Mouse (Mus musculus) forebrain, embryonic 15.5 days (tissue): ENCODE data around the gene Mknk2. TPM values are rescaled to one million over a fixed set of nuclear protein-coding genes. Genes with fewer than 3 reads are reported as not detected.

Experiments used
- ATAC-seq: fragments of 200-750 bp; cut with Nextera tagmentation; replicated peaks from 2 replicates; pipeline ENCODE4 v1.8.0; 2017; ENCODE audit warnings: mild to moderate bottlenecking, moderate TSS enrichment, moderate library complexity
- H3K27ac ChIP-seq: fragments of 300-500 bp; sonication (generic); replicated peaks from 2 replicates; pipeline ENCODE4 v1.5.1; 2015; ENCODE audit warnings: mild to moderate bottlenecking, inconsistent platforms
- H3K27me3 ChIP-seq: fragments of 300-500 bp; sonication (generic); 2 replicates; pipeline ENCODE4 v1.6.1; 2015; ENCODE audit warnings: inconsistent platforms
- H3K36me3 ChIP-seq: fragments of 300-500 bp; sonication (generic); 2 replicates; pipeline ENCODE4 v1.6.1; 2015; ENCODE audit warnings: mild to moderate bottlenecking, inconsistent platforms
- H3K4me1 ChIP-seq: fragments of 300-500 bp; sonication (generic); 2 replicates; pipeline ENCODE4 v1.6.1; 2015; ENCODE audit warnings: inconsistent platforms
- H3K4me2 ChIP-seq: fragments of 300-500 bp; sonication (generic); replicated peaks from 2 replicates; pipeline ENCODE4 v1.6.1; 2015; ENCODE audit warnings: mild to moderate bottlenecking, inconsistent platforms
- H3K4me3 ChIP-seq: fragments of 300-500 bp; sonication (generic); 2 replicates; pipeline ENCODE4 v1.5.1; 2015; ENCODE audit warnings: mild to moderate bottlenecking, inconsistent platforms
- H3K9ac ChIP-seq: fragments of 300-500 bp; sonication (generic); replicated peaks from 2 replicates; pipeline ENCODE4 v1.6.1; 2015; ENCODE audit warnings: mild to moderate bottlenecking, inconsistent platforms
- H3K9me3 ChIP-seq: fragments of 300-500 bp; sonication (generic); 2 replicates; pipeline ENCODE4 v1.6.1; 2016; ENCODE audit warnings: inconsistent platforms
- WGBS: fragments of 180-500 bp; shearing (Covaris S2); methylation state at CpG from one replicate; pipeline ENCODE4 v1.1.7; 2015; ENCODE audit warnings: mixed read lengths; 5-methylcytosine and 5-hydroxymethylcytosine counted together
- polyA plus RNA-seq: library from polyadenylated mRNA; unstranded; fragments of >200 nt; fragmentation: Nextera tagmentation; extraction: Ambion mirVana; gene quantifications from 2 replicates; pipeline ENCODE4 v1.2.1, GENCODE M21; 2015

Gene Mknk2
- polyA plus RNA-seq, 1 experiment from 2014 or later = 60.9 TPM

DNA sequence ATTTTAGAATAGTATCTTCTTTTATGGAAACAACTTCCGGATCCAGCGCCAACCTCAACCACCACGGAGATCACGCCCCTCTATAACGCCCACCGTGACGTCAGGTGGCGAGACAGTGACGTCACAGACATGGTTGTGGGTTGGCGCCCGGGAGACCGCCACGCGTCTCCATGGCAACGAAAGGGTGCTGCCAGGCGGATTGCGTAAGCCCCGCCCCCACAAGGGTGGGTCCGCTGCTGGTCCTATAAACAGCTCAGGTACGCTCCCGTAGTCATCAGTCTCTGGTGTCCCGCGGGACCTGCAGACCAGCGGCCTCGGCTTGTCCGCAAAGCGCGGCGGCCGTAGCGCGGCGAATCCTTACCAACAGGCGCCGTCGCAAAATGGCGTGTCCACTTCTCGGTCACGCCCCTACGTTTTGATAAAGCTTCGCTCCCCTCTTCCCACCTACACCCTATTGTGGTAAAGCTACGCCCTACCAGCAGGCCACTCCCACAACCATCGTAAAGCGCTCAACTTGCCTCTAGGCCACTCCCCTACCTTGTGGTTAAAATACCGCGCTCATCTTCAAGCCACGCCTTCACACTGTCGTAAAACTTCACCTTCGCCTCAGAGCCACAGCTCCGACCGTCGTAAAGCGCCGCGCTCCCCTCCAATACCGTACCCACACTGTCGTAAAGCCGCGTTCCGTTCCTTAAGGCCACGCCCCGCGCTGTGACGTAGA is 55.8 kb downstream of the Mknk2 start:
- Histone ChIP-seq H3K4me1 (peaks cover 29% of the 10 kb centered on the region), H3K27ac (peak overlapping the region; percentile 100), H3K4me3 (peak overlapping the region; percentile 84), H3K9me3 (no peaks in the 10 kb centered on the region), H3K4me2 (peak overlapping the region; percentile 63), H3K9ac (peak overlapping the region; percentile 55), H3K27me3 (no peaks in the 10 kb centered on the region), H3K36me3 (no peaks in the 10 kb centered on the region)
- under 1% methylated on average over 64 of the region's 64 CpGs for WGBS
- peak; percentile 96 for ATAC-seq

DNA sequence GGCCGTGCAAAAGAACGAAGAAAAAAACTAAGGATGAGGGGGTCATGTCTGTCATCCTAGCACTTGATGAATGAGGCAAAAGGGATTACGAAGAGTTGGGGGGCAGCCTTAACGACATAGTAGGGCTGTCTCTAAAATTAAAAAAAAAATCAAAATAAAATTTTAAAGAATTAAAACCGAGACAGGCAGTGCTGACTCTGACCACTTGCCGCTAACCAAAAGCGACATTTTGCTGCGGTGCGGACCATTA is 56.3 kb downstream of the Mknk2 start:
- Histone ChIP-seq H3K27me3 (no peaks in the 10 kb centered on the region), H3K36me3 (no peaks in the 10 kb centered on the region), H3K9ac (peak overlapping the region; percentile 55), H3K9me3 (no peaks in the 10 kb centered on the region), H3K4me3 (peak overlapping the region; percentile 84), H3K27ac (peak overlapping the region; percentile 100), H3K4me1 (peaks cover 29% of the 10 kb centered on the region), H3K4me2 (peak overlapping the region; percentile 63)
- ATAC-seq = peak; percentile 0; the same call in 1 of the 2 replicates
- 3% methylated on average over 9 of the region's 9 CpGs for WGBS

- Histone ChIP-seq H3K36me3 (peaks cover 2% of the 10 kb centered on the region; the same call in 1 of the 2 replicates), H3K27ac (peak overlapping the region; percentile 100), H3K9me3 (no peaks in the 10 kb centered on the region), H3K4me3 (peak overlapping the region; percentile 84), H3K9ac (peak overlapping the region; percentile 55), H3K27me3 (no peaks in the 10 kb centered on the region), H3K4me2 (peak overlapping the region; percentile 63), H3K4me1 (peaks cover 29% of the 10 kb centered on the region)
- no peak for ATAC-seq
- whole genome bisulfite sequencing = 54% methylated on average over 16 of the region's 16 CpGs
These were observed 56.9 kb downstream of the Mknk2 start for GRCm38 (mm10) chr10:80620796-80621689.

GRCm38 (mm10) chr10:80620365-80620764 is 57.5 kb downstream of the Mknk2 start:
- ATAC-seq = no peak
- WGBS = 85% methylated on average over 9 of the region's 9 CpGs
- Histone ChIP-seq H3K4me3 (no peak overlapping the region), H3K9me3 (no peaks in the 10 kb centered on the region), H3K4me1 (peaks cover 29% of the 10 kb centered on the region), H3K27me3 (no peaks in the 10 kb centered on the region), H3K27ac (no peak overlapping the region), H3K4me2 (no peak overlapping the region), H3K36me3 (peaks cover 9% of the 10 kb centered on the region), H3K9ac (no peak overlapping the region)

GRCm38 (mm10) chr10:80619465-80620244 is 58.3 kb downstream of the Mknk2 start:
- Histone ChIP-seq H3K4me3 (no peak overlapping the region), H3K9ac (no peak overlapping the region), H3K4me2 (no peak overlapping the region), H3K36me3 (peaks cover 16% of the 10 kb centered on the region), H3K27me3 (no peaks in the 10 kb centered on the region), H3K9me3 (no peaks in the 10 kb centered on the region), H3K27ac (no peak overlapping the region), H3K4me1 (peaks cover 24% of the 10 kb centered on the region)
- no peak for ATAC-seq
- 39% methylated on average over 8 of the region's 8 CpGs for WGBS

- H3K9ac ChIP-seq = no peak overlapping the region
- no peaks in the 10 kb centered on the region for H3K9me3 ChIP-seq
- WGBS = 81% methylated on average over 9 of the region's 9 CpGs
- H3K27ac ChIP-seq = no peak overlapping the region
- no peak overlapping the region for H3K4me3 ChIP-seq
- no peak for ATAC-seq
- no peak overlapping the region for H3K4me2 ChIP-seq
- peaks cover 26% of the 10 kb centered on the region for H3K36me3 ChIP-seq
- H3K27me3 ChIP-seq = no peaks in the 10 kb centered on the region
- H3K4me1 ChIP-seq = peaks cover 9% of the 10 kb centered on the region
These were observed 59.7 kb downstream of the Mknk2 start for GRCm38 (mm10) chr10:80618181-80618580.

Other genes with a start within 250 kb of the Mknk2 start
- gene Tcf3, start 244.5 kb downstream of the Mknk2 start, polyA plus RNA-seq = 85.2 and 89.6 TPM in 2 replicates
- 0.23 and 0.61 TPM in 2 replicates for gene Onecut3, start 183.3 kb downstream of the Mknk2 start, polyA plus RNA-seq
- gene Atp8b3, start 139.0 kb downstream of the Mknk2 start, polyA plus RNA-seq = 0.23 and 0.33 TPM in 2 replicates
- gene Rexo1, start 116.6 kb downstream of the Mknk2 start, polyA plus RNA-seq = 31.3 and 32.9 TPM in 2 replicates
- 8.0 and 8.5 TPM in 2 replicates for gene Klf16, start 100.8 kb downstream of the Mknk2 start, polyA plus RNA-seq
- gene Abhd17a, start 87.8 kb downstream of the Mknk2 start, polyA plus RNA-seq = 118 and 120 TPM in 2 replicates
- gene Scamp4, start 75.2 kb downstream of the Mknk2 start, polyA plus RNA-seq = 66.8 and 68.2 TPM in 2 replicates
- gene Adat3, start 75.2 kb downstream of the Mknk2 start, polyA plus RNA-seq = 4.5 and 6.4 TPM in 2 replicates
- gene Gm49322, start 72.1 kb downstream of the Mknk2 start, polyA plus RNA-seq = 3.2 and 4.5 TPM in 2 replicates
- gene Csnk1g2, start 55.3 kb downstream of the Mknk2 start, polyA plus RNA-seq = 117 and 126 TPM in 2 replicates
- 83.4 and 87.5 TPM in 2 replicates for gene Btbd2, start 21.0 kb downstream of the Mknk2 start, polyA plus RNA-seq
- 52.6 and 55.1 TPM in 2 replicates for gene Mob3a, start 23.9 kb upstream of the Mknk2 start, polyA plus RNA-seq
- gene Izumo4, start 24.1 kb upstream of the Mknk2 start, polyA plus RNA-seq = 33.4 and 35.2 TPM in 2 replicates
- 98.9 and 103 TPM in 2 replicates for gene Ap3d1, start 64.2 kb upstream of the Mknk2 start, polyA plus RNA-seq
- gene Dot1l, start 77.1 kb upstream of the Mknk2 start, polyA plus RNA-seq = 22.0 and 23.1 TPM in 2 replicates
- gene Sf3a2, start 120.1 kb upstream of the Mknk2 start, polyA plus RNA-seq = 60.2 and 62.6 TPM in 2 replicates
- gene Plekhj1, start 120.5 kb upstream of the Mknk2 start, polyA plus RNA-seq = 140 and 154 TPM in 2 replicates
- gene Amh, start 127.1 kb upstream of the Mknk2 start, polyA plus RNA-seq = 0.10 TPM in 2 replicates
- gene Jsrp1, start 135.4 kb upstream of the Mknk2 start, polyA plus RNA-seq = 0.31 TPM in 1 of 2 replicates, not detected in the other
- gene Oaz1, start 148.5 kb upstream of the Mknk2 start, polyA plus RNA-seq = 1,419 and 1,463 TPM in 2 replicates
- gene Lingo3, start 165.9 kb upstream of the Mknk2 start, polyA plus RNA-seq = 4.4 and 5.5 TPM in 2 replicates
- gene Lsm7, start 177.1 kb upstream of the Mknk2 start, polyA plus RNA-seq = 268 and 279 TPM in 2 replicates
- gene Sppl2b, start 177.2 kb upstream of the Mknk2 start, polyA plus RNA-seq = 58.7 and 61.0 TPM in 2 replicates
- 0.06 and 0.15 TPM in 2 replicates for gene Tmprss9, start 193.7 kb upstream of the Mknk2 start, polyA plus RNA-seq
- 326 and 357 TPM in 2 replicates for gene Timm13, start 222.9 kb upstream of the Mknk2 start, polyA plus RNA-seq
- 50.6 and 53.5 TPM in 2 replicates for gene Lmnb2, start 240.1 kb upstream of the Mknk2 start, polyA plus RNA-seq